21 mouse cellular contexts compared by ENCODE assay signal in genomic region chr1:177238368-177238767, GRCm38 (mm10). TPM values are rescaled to one million over a fixed set of nuclear protein-coding genes. Genes with fewer than 3 reads are reported as not detected.
A peak's percentile ranks its signal among the peaks of the same experiment; 100 is the strongest.
DNase-seq lines count a peak whose midpoint lies in the region; ATAC-seq and TF ChIP-seq lines count a peak whose summit lies in the region.
"Had no signal": no experiment of that assay in that cellular context is flagged by ENCODE, and none has a peak within 500 bp of the region (broad histone marks: within the 10 kb centered on the region; RNA-seq: fewer than 3 reads in every experiment).

No protein-coding gene starts in this region.

- no peak overlapping the region for H3K27ac ChIP-seq in kidney, embryonic 16.5 days (ENCODE audit: low read length)
- no peak overlapping the region for H3K27ac ChIP-seq in lung, postnatal 0 days (ENCODE audit: low read length)
- H3K27ac ChIP-seq in stomach, embryonic 14.5 days (ENCODE audit: low read length) = no peak overlapping the region
- no peak overlapping the region for H3K27ac ChIP-seq in midbrain, embryonic 13.5 days
- H3K27ac ChIP-seq: embryonic facial prominence, embryonic 13.5 days; forebrain, embryonic 12.5 days; heart, adult 2 months; heart, embryonic 15.5 days; hindbrain, embryonic 14.5 days had no signal

- TF ChIP-seq EP300 in lung, postnatal 0 days (IDR thresholded peaks at IDR 0.05) = peak; percentile 40

- 70% methylated on average over 2 of the region's 2 CpGs for WGBS in kidney, embryonic 16.5 days
- WGBS in lung, postnatal 0 days = 55% methylated on average over 2 of the region's 2 CpGs
- 63% methylated on average over 2 of the region's 2 CpGs for WGBS in stomach, embryonic 14.5 days
- 60% methylated on average over 2 of the region's 2 CpGs for WGBS in midbrain, embryonic 13.5 days

- no peaks in the 10 kb centered on the region for H3K4me1 ChIP-seq in kidney, embryonic 16.5 days (ENCODE audit: insufficient read depth, low read length)
- no peaks in the 10 kb centered on the region for H3K4me1 ChIP-seq in lung, postnatal 0 days (ENCODE audit: insufficient read depth, low read depth, low read length)
- H3K4me1 ChIP-seq in stomach, embryonic 14.5 days (ENCODE audit: control insufficient read depth, insufficient read depth, low read length) = no peaks in the 10 kb centered on the region
- H3K4me1 ChIP-seq in midbrain, embryonic 13.5 days (replicated peaks) = no peaks in the 10 kb centered on the region
- H3K4me1 ChIP-seq: embryonic facial prominence, embryonic 13.5 days; forebrain, embryonic 12.5 days had no signal

- DNase-seq in kidney, postnatal 10 days = peak; percentile 8
- DNase-seq in lung, postnatal 0 days (ENCODE audit: low spot score) = no peak
- no peak for DNase-seq in lung, postnatal 10 days
- DNase-seq in layer of hippocampus, postnatal 14 days (ENCODE audit: low spot score in 2 of 2) = no peak
- DNase-seq: adrenal gland, adult 2 months; adrenal gland, postnatal 25 days; cerebellum, adult 18-20 months; cerebellum, adult 9-11 months; cerebellum, postnatal 36 days; gastrocnemius, postnatal 14 days; heart, adult 2 months had no signal

- no peaks in the 10 kb centered on the region for H3K27me3 ChIP-seq in kidney, embryonic 16.5 days (ENCODE audit: insufficient read depth, low read length)
- H3K27me3 ChIP-seq in lung, postnatal 0 days (replicated peaks; ENCODE audit: insufficient read depth, low read length) = no peaks in the 10 kb centered on the region
- H3K27me3 ChIP-seq in stomach, embryonic 14.5 days (ENCODE audit: control insufficient read depth, insufficient read depth, low read length) = no peaks in the 10 kb centered on the region
- H3K27me3 ChIP-seq in midbrain, embryonic 13.5 days = no peaks in the 10 kb centered on the region
- H3K27me3 ChIP-seq: CH12.LX; embryonic facial prominence, embryonic 13.5 days; forebrain, embryonic 12.5 days; heart, embryonic 15.5 days had no signal

- no peak overlapping the region for H3K4me2 ChIP-seq in kidney, embryonic 16.5 days (replicated peaks; ENCODE audit: low read depth, low read length)
- H3K4me2 ChIP-seq in lung, postnatal 0 days (replicated peaks; ENCODE audit: low read depth, low read length) = no peak overlapping the region
- H3K4me2 ChIP-seq in stomach, embryonic 14.5 days (replicated peaks; ENCODE audit: low read depth, low read length) = no peak overlapping the region
- H3K4me2 ChIP-seq in midbrain, embryonic 13.5 days (replicated peaks) = no peak overlapping the region
- H3K4me2 ChIP-seq: embryonic facial prominence, embryonic 13.5 days; forebrain, embryonic 12.5 days; heart, embryonic 11.5 days; heart, embryonic 15.5 days; hindbrain, embryonic 14.5 days had no signal

- no peak for ATAC-seq in kidney, embryonic 16.5 days (ENCODE audit: low FRiP score, low TSS enrichment)
- ATAC-seq in lung, postnatal 0 days = peak; percentile 53; the same call in 1 of the 2 replicates
- peak; percentile 76; the same call in 1 of the 2 replicates for ATAC-seq in stomach, embryonic 14.5 days (ENCODE audit: insufficient number of reproducible peaks, insufficient read depth, low FRiP score, low read depth)
- no peak for ATAC-seq in midbrain, embryonic 13.5 days
- ATAC-seq: forebrain, embryonic 16.5 days had no signal

- no peak for TF ChIP-seq CTCF in lung, postnatal 0 days (IDR thresholded peaks at IDR 0.05)

- no peaks in the 10 kb centered on the region for H3K36me3 ChIP-seq in kidney, embryonic 16.5 days (ENCODE audit: insufficient read depth, low read length)
- H3K36me3 ChIP-seq in lung, postnatal 0 days (ENCODE audit: insufficient read depth, low read length) = no peaks in the 10 kb centered on the region
- H3K36me3 ChIP-seq in stomach, embryonic 14.5 days (ENCODE audit: control insufficient read depth, insufficient read depth, low read length) = no peaks in the 10 kb centered on the region
- 0 out of 2 replicates have a peak, but pooled peaks cover 4% of the 10 kb centered on the region for H3K36me3 ChIP-seq in midbrain, embryonic 13.5 days
- H3K36me3 ChIP-seq: embryonic facial prominence, embryonic 13.5 days; heart, embryonic 15.5 days had no signal

- H3K4me3 ChIP-seq in kidney, embryonic 16.5 days (ENCODE audit: low read length) = no peak overlapping the region
- H3K4me3 ChIP-seq in lung, postnatal 0 days (ENCODE audit: low read depth, low read length) = no peak overlapping the region
- no peak overlapping the region for H3K4me3 ChIP-seq in stomach, embryonic 14.5 days (ENCODE audit: low read depth, low read length)
- H3K4me3 ChIP-seq in midbrain, embryonic 13.5 days (replicated peaks) = no peak overlapping the region
- H3K4me3 ChIP-seq: embryonic facial prominence, embryonic 13.5 days; forebrain, embryonic 12.5 days; heart, adult 2 months; heart, embryonic 15.5 days had no signal

- H3K9ac ChIP-seq in kidney, embryonic 16.5 days (replicated peaks; ENCODE audit: low read length) = no peak overlapping the region
- H3K9ac ChIP-seq in lung, postnatal 0 days (replicated peaks; ENCODE audit: low read depth) = no peak overlapping the region
- H3K9ac ChIP-seq in stomach, embryonic 14.5 days (replicated peaks; ENCODE audit: low read depth, low read length) = no peak overlapping the region
- no peak overlapping the region for H3K9ac ChIP-seq in midbrain, embryonic 13.5 days (replicated peaks)
- H3K9ac ChIP-seq: embryonic facial prominence, embryonic 13.5 days; forebrain, embryonic 12.5 days; heart, embryonic 15.5 days; hindbrain, embryonic 14.5 days had no signal

- H3K9me3 ChIP-seq in kidney, embryonic 16.5 days (ENCODE audit: low read length) = no peaks in the 10 kb centered on the region
- H3K9me3 ChIP-seq in lung, postnatal 0 days (ENCODE audit: low read length) = no peaks in the 10 kb centered on the region
- H3K9me3 ChIP-seq in stomach, embryonic 14.5 days (ENCODE audit: control insufficient read depth, low read depth, low read length) = no peaks in the 10 kb centered on the region
- H3K9me3 ChIP-seq in midbrain, embryonic 13.5 days = no peaks in the 10 kb centered on the region
- H3K9me3 ChIP-seq: embryonic facial prominence, embryonic 13.5 days; forebrain, embryonic 12.5 days; heart, embryonic 15.5 days had no signal

RNA-seq across cellular contexts. Expression of gene Akt3, which starts 19.6 kb away (rescaled TPM):
- polyA plus RNA-seq in kidney, embryonic 16.5 days (2015; fragmentation: Nextera tagmentation; extraction: Ambion mirVana) = 4.4 and 5.0 TPM in 2 replicates
- 4.0 and 5.0 TPM in 2 replicates for polyA plus RNA-seq in lung, postnatal 0 days (2015; fragmentation: Nextera tagmentation; extraction: Ambion mirVana)
- polyA plus RNA-seq in stomach, embryonic 14.5 days (2014; fragmentation: Nextera tagmentation; extraction: Ambion mirVana) = 10.7 and 11.5 TPM in 2 replicates
- 100 to 1,000 TPM; 287 to 289 TPM for total RNA-seq in layer of hippocampus, postnatal 14 days (2021)
- polyA plus RNA-seq in midbrain, embryonic 13.5 days (2015; fragmentation: Nextera tagmentation; extraction: Ambion mirVana) = 25.7 and 26.3 TPM in 2 replicates

Comparison
In these comparisons a context has a peak if more than half of its experiments do, and no peak if none do; other contexts are left out.
1. ATAC-seq: peak in lung, postnatal 0 days (single experiment) and stomach, embryonic 14.5 days (single experiment); none in kidney, embryonic 16.5 days (single experiment) and midbrain, embryonic 13.5 days (single experiment).